Mouse (Mus musculus) spleen, adult 2 months (tissue): ENCODE data around the gene Aqr. TPM values are rescaled to one million over a fixed set of nuclear protein-coding genes. Genes with fewer than 3 reads are reported as not detected.
A peak's percentile ranks its signal among the peaks of the same experiment; 100 is the strongest.

Experiments used
- DNase-seq, 2 experiments: peaks; one replicate each; pipeline versions ENCODE4 v3.0.0 to v3.0.0-alpha.2; 2012 to 2021; ENCODE audit warnings: low spot score in 2 of 2, low read depth in 1 of 2
- H3K27ac ChIP-seq: fragments of 200-500 bp; 2 replicates; pipeline ENCODE4 v1.5.1; 2012; ENCODE audit warnings: low read length, inconsistent platforms; ENCODE audit not compliant: insufficient read depth
- H3K27me3 ChIP-seq: fragments of 200-500 bp; 2 replicates; pipeline ENCODE4 v1.6.1; 2012; ENCODE audit warnings: mild to moderate bottlenecking, moderate library complexity, low read length, inconsistent platforms; ENCODE audit not compliant: control insufficient read depth, insufficient read depth
- H3K36me3 ChIP-seq: fragments of 200-500 bp; 2 replicates; pipeline ENCODE4 v1.6.1; 2012; ENCODE audit warnings: mild to moderate bottlenecking, low read length, inconsistent platforms; ENCODE audit not compliant: control insufficient read depth, insufficient read depth
- H3K4me1 ChIP-seq: fragments of 200-500 bp; 2 replicates; pipeline ENCODE4 v1.6.1; 2011; ENCODE audit warnings: inconsistent platforms; ENCODE audit not compliant: control insufficient read depth, insufficient read depth, insufficient read length
- H3K4me3 ChIP-seq: fragments of 200-500 bp; 2 replicates; pipeline ENCODE4 v1.5.1; 2011; ENCODE audit warnings: mild to moderate bottlenecking, inconsistent platforms; ENCODE audit not compliant: insufficient read depth, insufficient read length; ENCODE audit errors: extremely low read depth
- CTCF ChIP-seq: fragments of 200-500 bp; IDR thresholded peaks from 2 replicates; pipeline ENCODE4 v1.5.1; 2011; ENCODE audit warnings: mild to moderate bottlenecking, inconsistent platforms; ENCODE audit not compliant: insufficient read depth, insufficient read length, insufficient replicate concordance; ENCODE audit errors: extremely low read depth
- POLR2A ChIP-seq: fragments of 200-500 bp; IDR thresholded peaks from 2 replicates; pipeline ENCODE4 v1.6.1; 2011; ENCODE audit warnings: low read depth, low read length, inconsistent platforms
- WGBS: fragments of 180-500 bp; shearing (Covaris S2); methylation state at CpG from one replicate; pipeline ENCODE4 v1.1.7; 2018; 5-methylcytosine and 5-hydroxymethylcytosine counted together
- polyA plus RNA-seq: library from polyadenylated mRNA; depleted of rRNA; stranded (reverse); fragments of >200 nt; gene quantifications from 2 replicates; pipeline ENCODE4 v1.2.3, GENCODE M21; 2012

The Aqr gene
- polyA plus RNA-seq, 1 experiment, result 16.0 TPM

GRCm38 (mm10) chr2:114200932-114201559, 14.2 kb upstream of the Aqr start, which contains the start of gene Zfp770:
Zfp770 (minus strand) TSS chr2:114201469.
- peak within 1 kb of the TSS; percentile 99 for H3K4me3 ChIP-seq
- TF ChIP-seq POLR2A (peak; percentile 63), CTCF (no peak)
- H3K27ac ChIP-seq, result peak within 1 kb of the TSS; percentile 61; the same call in 1 of the 2 replicates
- H3K27me3 ChIP-seq, result no peaks in the 10 kb centered on the region
- peak; percentile 40 to 44 for DNase-seq
- H3K4me1 ChIP-seq, result peaks cover 2% of the 10 kb centered on the region
- H3K36me3 ChIP-seq, result peaks cover 4% of the 10 kb centered on the region; the same call in 1 of the 2 replicates
- under 1% methylated on average over 36 of the region's 36 CpGs for WGBS

GRCm38 (mm10) chr2:114196421-114196820, 9.6 kb upstream of the Aqr start:
- H3K4me1 ChIP-seq, result peaks cover 2% of the 10 kb centered on the region
- H3K27me3 ChIP-seq, result no peaks in the 10 kb centered on the region
- no peak for TF ChIP-seq POLR2A
- TF ChIP-seq CTCF, result no peak
- peaks cover 6% of the 10 kb centered on the region; the same call in 1 of the 2 replicates for H3K36me3 ChIP-seq
- H3K4me3 ChIP-seq, result no peak overlapping the region
- H3K27ac ChIP-seq, result no peak overlapping the region
- WGBS, result 95% methylated on average over 5 of the region's 5 CpGs
- no peak for DNase-seq

- H3K27me3 ChIP-seq, result no peaks in the 10 kb centered on the region
- no peak overlapping the region for H3K4me3 ChIP-seq
- WGBS, result 79% methylated on average over 4 of the region's 4 CpGs
- H3K36me3 ChIP-seq, result no peaks in the 10 kb centered on the region
- TF ChIP-seq CTCF (no peak), POLR2A (no peak)
- no peak for DNase-seq
- H3K27ac ChIP-seq, result no peak overlapping the region
- H3K4me1 ChIP-seq, result peaks cover 6% of the 10 kb centered on the region; the same call in 1 of the 2 replicates
Measured at GRCm38 (mm10) chr2:114177802-114178733, 8.8 kb downstream of the Aqr start.

- Histone ChIP-seq H3K27ac (0 out of 2 replicates have a peak overlapping the region, but pooled peaks have one; percentile 6), H3K36me3 (peaks cover 9% of the 10 kb centered on the region), H3K4me1 (peaks cover 6% of the 10 kb centered on the region; the same call in 1 of the 2 replicates), H3K4me3 (peak overlapping the region; percentile 82), H3K27me3 (no peaks in the 10 kb centered on the region)
- WGBS, result under 1% methylated on average over 44 of the region's 44 CpGs
- TF ChIP-seq POLR2A (peak; percentile 76), CTCF (peak; percentile 28; the same call in 1 of the 2 replicates)
- DNase-seq, result peak; percentile 72 to 77
Measured at GRCm38 (mm10) chr2:114174651-114175484, 12.0 kb downstream of the Aqr start.

GRCm38 (mm10) chr2:114173248-114173647, 13.6 kb downstream of the Aqr start:
- no peak overlapping the region for H3K4me3 ChIP-seq
- H3K27ac ChIP-seq, result no peak overlapping the region
- TF ChIP-seq POLR2A (no peak), CTCF (no peak)
- H3K27me3 ChIP-seq, result no peaks in the 10 kb centered on the region
- DNase-seq, result no peak
- H3K36me3 ChIP-seq, result peaks cover 11% of the 10 kb centered on the region
- peaks cover 6% of the 10 kb centered on the region; the same call in 1 of the 2 replicates for H3K4me1 ChIP-seq

GRCm38 (mm10) chr2:114167837-114168236, 19.0 kb downstream of the Aqr start:
- Histone ChIP-seq H3K4me1 (no peaks in the 10 kb centered on the region), H3K36me3 (peaks cover 20% of the 10 kb centered on the region), H3K27me3 (no peaks in the 10 kb centered on the region), H3K4me3 (no peak overlapping the region), H3K27ac (no peak overlapping the region)
- DNase-seq, result no peak
- TF ChIP-seq CTCF (no peak), POLR2A (no peak)
